Mouse (Mus musculus) gastrocnemius, postnatal 14 days (tissue): ENCODE results near the gene Nat8f1. TPM values are rescaled to one million over a fixed set of nuclear protein-coding genes. Genes with fewer than 3 reads are reported as not detected.
"Not testable (repeated sequence)": the region's sequence is repeated elsewhere in the genome, so short reads cannot be mapped to it uniquely, and the experiment has no call there.

Experiments
- DNase-seq: peaks from one replicate; pipeline ENCODE4 v3.0.0; 2021; ENCODE audit warnings: mixed read lengths
- intact Hi-C: fragments of 180-260 bp; cut with DNase I; formaldehyde crosslinking; loops from one replicate; pipeline ENCODE4 v1.15.1; 2025; ENCODE audit warnings: low total_unique reads
- long read RNA-seq, 2 experiments: library from polyadenylated mRNA; stranded (forward); transcript quantifications; one replicate each; pipeline ENCODE4 v2.0.0; 2021
- total RNA-seq, 2 experiments: library from RNA; stranded (reverse); gene quantifications; 2 replicates each; pipeline ENCODE4 v1.2.3; 2021

The Nat8f1 gene
- total RNA-seq: 1 to 10 TPM; 1.9 to 2.2 TPM
- long read RNA-seq, experiment 1: 0 reads
- long read RNA-seq, experiment 2, partial matches to known transcripts: 1 of 1 reads
- long read RNA-seq, experiment 2, other reads (novel, unspliced or antisense): 0 of 1 reads

DNA sequence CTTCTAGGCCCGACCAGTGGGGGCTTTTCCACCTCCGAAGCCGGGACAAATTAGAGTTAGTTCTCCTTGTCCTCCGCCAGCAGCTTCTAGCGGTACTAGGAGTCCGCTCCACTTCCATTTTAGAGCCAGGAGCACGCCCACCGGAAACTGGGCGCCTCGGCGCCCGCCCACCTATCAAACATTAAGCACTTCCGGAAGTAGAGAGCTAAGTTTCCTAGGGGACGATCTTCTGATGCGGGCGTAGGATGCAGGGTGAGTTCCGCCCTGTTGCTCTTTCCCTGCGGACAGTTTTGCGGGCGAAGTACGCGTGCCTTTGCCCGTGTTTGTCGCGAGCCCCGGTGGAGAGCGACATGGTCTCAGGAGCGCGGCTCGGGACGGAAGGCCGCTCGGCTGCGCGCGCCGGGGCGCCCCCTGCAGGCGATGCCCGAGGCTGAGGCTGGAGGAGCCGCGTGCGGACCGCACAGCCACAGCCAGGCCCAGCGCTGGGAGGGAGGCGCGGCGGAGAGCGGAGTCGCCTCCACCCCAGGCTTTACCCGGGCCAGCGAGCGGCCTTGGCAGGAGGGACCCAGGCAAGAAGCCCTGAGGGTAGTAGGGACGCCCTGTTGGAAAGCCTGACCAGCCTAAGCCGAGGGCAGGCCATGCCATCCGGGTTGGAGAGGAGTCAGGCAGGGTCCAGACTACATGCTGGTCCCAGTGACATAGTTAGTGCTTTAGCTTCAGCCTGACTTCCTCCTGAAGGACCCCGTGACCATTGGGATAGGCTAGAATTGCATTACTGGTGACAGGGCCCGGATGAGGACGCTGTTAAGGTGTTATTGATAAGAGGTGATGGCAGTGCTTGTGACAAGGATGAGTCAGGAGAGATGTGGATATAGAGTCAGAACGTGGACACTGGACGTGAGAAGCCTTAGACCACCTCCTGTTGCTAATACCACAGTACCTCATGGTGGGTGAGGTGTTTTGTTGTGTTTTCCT is at the start of gene Nat8f1:
Gene Nat8f1 (minus strand): TSS at position 149 of the 975 bp plus-strand sequence.
- peak; percentile 89 for DNase-seq

DNA sequence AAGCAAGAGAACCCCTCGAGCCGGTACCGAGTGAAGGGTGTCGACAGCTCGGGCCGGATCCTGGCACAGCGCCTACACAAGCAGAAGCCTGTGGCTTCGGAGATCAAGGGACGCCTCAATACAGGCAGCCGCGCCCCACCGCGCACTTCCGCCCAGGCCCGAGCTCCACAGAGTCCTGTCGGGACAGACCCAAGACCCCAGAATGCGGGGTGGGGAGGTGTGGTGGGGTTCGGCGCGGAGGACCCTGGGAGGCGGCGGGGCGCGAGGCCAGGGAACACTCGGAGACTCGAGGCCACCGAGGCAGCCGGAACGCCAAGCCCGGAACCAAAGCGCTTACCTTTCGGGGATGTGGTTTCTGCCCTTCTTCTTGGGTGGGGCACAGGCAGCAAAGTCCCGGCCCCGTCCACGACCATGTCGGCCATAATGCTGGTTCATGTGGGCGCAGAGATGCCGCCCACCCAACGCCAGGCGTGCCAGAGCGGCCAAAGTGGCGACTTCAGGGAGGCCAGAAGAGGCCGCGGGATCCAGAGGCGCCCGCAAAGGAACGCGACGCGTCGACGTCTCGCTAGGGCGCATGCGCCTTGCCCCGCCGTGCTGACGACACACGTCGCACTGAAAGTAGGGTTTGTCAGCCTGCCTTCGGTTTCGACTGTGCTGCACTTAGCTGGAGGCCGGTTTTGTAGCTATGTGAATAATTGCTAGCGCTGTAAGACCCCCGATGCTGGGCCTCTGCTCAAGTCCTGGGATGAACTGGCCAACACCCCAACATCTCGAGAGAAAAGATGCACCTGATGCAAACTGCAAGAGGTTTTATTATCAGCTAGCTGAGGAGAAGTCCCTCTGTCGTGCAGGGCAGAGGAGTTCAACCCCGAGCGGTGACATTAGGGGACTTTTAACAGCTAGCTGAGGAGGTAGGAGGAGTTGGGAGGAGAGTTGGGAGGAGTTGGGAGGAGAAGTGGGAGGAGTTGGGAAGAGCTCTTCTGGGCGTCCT is 45.9 kb upstream of the Nat8f1 start, which contains the start of gene Dusp11:
Gene Dusp11 (minus strand): TSS at position 567 of the 991 bp plus-strand sequence.
- intact Hi-C loops: no loop called here
- peak; percentile 94 for DNase-seq

More for the DNA sequence above, at the start of gene Nat8f1:
- intact Hi-C loops: not testable (repeated sequence)

DNA sequence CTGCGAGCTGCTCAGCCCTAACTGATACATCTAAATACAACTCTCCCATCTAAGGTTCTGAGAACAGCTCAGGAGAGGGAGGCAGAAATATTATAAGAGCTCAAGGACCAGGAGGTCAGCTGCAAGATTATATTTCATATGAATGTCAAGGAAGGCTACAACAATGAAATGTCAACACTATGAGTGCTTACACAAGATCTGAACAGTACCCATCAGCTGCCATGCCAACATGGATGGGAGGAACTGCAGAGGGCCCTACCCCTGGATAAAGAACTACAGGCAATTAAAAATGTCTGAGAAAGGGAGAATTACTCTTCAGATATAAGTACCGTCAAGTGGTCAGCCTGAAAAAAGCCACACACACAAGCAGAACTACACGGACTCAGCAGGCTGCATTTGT is 42.1 kb upstream of the Nat8f1 start:
- intact Hi-C loops: no loop called here
- DNase-seq: no peak

DNA sequence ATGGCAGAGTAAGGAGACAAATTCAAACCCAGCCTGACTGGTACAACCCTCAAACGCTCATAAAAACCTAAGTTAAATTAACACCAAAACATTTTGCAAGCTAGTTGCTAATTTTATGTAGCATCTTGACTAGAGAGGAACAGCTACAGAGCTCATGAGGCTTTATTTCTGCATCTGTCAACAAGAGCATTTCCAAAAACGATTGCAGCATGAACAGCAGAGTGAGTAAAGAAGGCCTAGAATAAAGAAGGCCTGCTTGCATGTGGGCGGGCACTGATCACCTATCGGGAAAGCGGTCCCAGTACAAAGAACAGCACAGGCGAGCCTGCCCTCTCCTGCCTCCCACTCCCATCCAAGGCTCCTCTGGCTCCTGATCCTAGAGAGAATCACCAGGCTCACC is 33.1 kb upstream of the Nat8f1 start:
- DNase-seq: no peak
- intact Hi-C loops: no loop called here

DNA sequence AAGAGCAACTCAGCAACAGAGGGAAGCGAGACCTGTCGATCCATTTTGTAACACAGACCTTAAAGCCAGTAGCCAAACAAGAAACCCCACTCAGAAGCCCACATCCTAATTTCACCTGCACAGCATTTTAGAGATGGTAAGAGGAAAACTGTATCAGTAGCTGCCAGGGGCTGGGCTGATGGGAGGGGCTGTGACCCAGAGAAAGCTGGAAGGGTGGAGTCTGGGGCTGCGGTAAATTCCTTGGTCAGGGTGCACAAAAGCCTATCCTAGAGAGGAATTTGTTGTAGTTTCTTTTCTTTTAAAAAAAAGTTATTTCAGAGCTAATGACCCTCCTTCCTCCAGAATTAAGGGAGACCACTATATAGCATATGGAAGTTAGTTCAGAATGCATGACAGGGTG is 27.0 kb upstream of the Nat8f1 start:
- intact Hi-C loops: no loop called here
- DNase-seq: no peak

DNA sequence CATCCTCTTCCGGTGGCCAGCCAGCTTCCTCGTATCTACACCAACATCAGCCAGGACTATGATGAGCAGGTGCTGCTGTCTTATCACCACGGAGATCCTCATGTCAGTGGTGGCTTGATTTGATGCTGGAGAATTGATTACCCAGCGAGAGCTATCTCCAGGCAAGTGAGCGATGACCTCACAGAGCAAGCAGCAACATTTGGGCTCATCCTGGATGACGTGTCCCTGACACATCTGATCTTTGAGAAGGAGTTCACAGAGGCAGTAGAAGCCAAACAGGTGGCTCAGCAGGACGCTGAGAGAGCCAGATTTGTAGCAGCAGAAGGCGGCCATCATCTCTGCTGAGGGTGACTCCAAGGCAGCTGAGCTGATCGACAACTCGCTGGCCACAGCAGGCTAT is 23.2 kb upstream of the Nat8f1 start:
- DNase-seq: no peak
- intact Hi-C loops: loop anchor here (10.0 kb wide), 1 partner anchor 66 kb away; no protein-coding TSS in a partner anchor

DNA sequence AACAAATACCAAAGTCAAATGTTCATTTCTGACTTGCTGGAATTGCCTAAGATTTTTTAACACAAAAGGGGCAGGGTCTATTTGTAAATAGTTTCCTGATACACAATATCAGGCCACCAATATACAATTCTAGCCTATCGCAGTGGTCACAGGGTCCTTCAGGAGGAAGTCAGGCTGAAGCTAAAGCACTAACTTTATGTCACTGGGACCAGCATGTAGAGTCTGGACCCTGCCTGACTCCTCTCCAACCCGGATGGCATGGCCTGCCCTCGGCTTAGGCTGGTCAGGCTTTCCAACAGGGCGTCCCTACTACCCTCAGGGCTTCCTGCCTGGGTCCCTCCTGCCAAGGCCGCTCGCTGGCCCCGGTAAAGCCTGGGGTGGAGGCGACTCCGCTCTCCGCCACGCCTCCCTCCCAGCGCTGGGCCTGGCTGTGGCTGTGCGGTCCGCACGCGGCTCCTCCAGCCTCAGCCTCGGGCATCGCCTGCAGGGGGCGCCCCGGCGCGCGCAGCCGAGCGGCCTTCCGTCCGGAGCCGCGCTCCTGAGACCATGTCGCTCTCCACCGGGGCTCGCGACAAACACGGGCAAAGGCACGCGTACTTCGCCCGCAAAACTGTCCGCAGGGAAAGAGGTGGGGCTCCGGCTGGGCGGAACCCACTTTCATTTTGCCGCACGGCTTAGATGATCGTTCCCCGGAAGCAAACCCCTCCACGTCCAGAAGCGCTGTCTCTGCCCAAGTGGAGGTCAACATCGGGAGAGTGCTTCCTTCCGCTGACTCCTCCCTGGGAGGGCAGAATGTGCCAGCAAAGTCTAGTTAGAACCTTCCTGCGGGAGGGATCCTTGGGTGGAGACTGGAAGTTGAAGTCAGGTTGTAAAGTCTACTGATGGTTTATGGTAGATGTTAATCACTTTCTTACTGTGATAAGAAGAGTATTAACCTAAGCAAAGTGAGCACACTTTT is 21.3 kb upstream of the Nat8f1 start:
- intact Hi-C loops: loop anchor here (10.0 kb wide), 1 partner anchor 68 kb away; no protein-coding TSS in a partner anchor
- peak; percentile 88 for DNase-seq

DNA sequence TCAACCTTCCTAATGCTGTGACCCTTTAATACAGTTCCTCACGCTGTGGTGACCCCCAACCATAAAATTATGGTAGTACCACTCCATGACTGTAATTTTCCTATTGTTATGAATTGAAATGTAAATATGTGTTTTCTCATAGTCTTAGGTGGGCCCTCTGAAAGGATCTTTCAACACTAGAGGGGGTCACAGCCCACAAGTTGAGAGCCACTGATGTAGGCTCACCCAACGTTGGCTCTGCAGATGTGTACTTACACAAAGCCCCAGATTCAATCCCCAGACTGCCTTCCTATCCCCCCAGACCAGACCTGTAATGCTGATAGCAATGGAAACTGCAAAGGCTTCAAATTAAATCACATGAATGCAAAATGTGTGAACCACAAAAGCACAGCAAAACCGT is 20.2 kb upstream of the Nat8f1 start:
- intact Hi-C loops: loop anchor here (10.0 kb wide), 1 partner anchor 69 kb away; no protein-coding TSS in a partner anchor
- DNase-seq: no peak

DNA sequence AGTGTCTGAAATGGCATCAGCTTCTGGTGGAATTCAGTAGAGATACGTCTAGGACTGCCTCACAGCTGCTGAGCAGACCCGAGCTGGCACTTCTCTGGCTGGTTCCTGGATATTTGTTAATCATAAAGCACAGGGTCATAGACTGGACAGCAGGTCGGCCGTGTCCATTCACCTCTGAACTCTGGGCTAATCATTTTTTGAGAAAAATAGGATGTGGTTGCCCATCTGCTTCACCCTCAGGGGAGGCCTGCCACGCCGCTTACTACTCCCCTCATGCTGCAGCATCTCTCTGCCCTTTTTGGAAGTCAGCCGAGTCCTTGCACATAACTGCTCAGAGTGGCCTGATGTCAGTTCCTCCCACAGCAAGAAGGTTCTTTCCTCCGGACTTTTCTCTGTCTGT is 18.6 kb upstream of the Nat8f1 start:
- no peak for DNase-seq
- intact Hi-C loops: loop anchor here (10.0 kb wide), 1 partner anchor 71 kb away; no protein-coding TSS in a partner anchor

DNA sequence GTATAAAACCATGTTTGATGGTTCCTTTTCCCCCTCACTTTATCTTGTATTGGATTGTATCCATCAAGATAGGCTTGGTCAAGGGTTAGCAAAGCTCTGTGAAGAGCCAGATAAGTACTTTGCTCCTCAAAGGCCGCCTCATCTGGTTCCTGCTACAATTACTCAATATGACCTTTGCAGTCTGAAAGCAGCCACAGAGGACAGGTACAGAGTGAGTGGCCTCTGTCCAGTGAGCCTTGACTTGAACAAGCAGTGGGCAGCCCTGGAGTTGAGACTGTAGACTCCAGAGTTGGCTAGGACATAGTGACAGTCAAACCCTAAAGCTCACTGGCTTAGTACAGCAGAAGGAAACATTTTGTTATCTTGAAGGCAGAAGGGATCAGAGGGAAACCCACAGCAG is 13.8 kb upstream of the Nat8f1 start:
- no peak for DNase-seq
- intact Hi-C loops: no loop called here

DNA sequence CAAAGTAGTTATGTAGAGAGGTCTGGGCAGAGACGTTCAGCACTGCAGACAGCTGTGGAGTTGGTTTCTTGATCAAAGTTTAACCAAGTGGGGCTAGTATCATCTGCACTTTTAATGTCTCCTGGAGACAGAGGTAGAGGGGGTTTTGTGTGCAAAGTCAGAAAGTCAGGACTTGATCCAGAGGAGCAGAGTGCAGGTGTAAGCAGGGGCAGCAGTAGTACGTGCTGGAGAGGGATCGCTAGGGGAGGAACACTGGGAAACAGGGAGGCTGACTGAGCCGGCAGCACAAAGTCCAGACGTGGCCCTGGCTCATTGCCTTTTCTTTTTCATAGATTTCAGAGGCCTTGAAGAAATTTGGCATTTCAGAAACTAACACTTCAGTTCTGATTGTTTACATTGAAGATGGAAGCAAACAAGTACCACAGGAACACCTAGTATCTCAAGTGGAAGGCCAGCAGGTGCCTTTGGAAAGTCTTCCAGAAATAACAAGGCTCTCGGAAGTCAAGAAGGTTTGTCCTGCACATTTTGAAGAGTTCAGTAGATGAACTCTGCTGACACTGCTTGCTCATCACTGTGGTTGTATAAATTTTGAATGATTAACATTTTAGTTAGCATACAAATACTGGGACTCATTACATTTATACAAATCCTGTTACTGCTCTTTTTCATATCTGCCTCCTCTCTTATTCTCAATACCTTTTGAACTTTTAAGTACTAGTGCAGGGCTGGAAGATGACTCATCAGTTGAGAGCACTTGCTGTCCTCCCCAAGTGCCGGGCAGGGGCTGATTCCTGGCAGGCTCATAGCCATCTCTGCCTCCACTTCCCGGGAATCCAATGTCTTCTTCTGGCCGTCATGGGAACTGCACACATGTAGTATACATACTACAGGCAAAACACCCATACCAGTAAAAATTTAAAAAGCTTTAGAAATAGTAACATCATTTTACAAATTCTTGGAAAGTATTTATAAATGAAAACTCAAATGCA is 12.3 kb upstream of the Nat8f1 start:
- DNase-seq: no peak
- intact Hi-C loops: no loop called here

DNA sequence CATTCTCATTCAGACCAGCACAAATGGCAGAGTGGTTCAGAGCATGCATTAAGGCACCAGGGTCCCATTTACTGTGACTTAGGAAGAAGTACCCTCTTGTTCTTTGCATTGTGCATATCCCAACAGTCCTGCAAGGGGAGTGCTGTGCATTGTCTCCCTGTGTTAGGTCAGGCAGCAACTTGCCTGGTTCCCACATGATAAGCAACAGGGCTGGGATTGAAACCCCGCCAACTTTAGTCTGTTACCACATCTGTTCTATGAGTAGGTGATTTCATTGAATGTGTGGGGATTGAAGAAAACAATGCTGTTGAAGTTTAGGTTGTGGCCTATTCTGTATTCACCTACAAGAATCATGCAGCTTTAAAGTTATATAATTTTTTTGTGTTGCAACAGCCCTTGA is 11.2 kb upstream of the Nat8f1 start:
- intact Hi-C loops: no loop called here
- no peak for DNase-seq

DNA sequence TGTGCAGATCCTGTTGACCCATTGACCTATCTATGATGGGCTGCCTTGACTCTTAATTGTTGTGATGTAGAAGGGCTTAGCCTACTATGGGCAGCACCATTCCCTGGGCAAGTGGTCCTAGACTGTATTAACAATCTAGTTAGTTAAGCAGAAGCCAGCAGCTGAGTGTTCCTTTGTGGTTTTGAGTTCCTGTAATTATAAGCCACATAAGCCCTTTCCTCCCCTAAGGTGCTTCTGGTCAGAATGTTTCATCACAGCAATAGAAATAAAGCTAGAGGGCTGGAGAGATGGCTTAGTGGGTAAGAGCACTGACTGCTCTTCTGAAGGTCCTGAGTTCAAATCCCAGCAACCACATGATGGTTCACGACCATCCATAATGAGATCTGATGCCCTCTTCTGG is 8.2 kb upstream of the Nat8f1 start:
- no peak for DNase-seq
- intact Hi-C loops: no loop called here

DNA sequence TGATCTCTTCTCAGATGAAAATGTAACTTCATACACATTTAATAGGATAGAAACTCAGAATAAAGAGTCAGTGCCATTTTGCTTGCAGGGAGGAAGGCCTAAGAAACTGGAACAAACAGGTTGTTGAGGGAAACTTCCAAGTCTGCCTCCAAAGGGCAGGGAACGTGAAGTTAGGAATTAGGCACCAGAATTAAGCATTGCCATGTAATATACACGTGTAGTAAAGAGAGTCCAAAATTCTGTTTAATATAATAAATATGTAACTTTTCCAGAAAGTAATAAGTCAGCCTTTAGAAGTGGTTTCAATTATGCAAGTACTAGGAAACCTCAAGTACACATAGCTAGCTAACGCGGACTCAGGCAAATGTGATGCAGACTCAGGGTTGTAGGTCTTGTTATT is 3.9 kb upstream of the Nat8f1 start:
- intact Hi-C loops: no loop called here
- DNase-seq: no peak

DNA sequence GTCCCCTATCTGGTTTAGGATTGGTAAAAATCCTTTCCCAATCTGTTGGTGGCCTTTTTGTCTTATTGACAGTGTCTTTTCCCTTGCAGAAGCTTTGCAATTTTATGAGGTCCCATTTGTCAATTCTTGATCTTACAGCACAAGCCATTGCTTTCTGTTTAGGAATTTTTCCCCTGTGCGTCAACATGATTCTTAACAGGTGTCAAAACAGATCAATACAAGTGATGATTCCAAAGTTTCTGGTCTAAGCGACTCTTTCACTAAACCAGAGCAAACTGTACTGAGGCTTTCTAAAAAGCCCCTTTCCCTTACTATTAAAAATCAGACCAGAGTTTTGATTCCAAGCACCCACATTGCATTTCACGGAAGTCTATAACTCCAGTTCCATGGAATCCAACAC is 2.9 kb upstream of the Nat8f1 start:
- intact Hi-C loops, DNase-seq: not testable (repeated sequence)

DNA sequence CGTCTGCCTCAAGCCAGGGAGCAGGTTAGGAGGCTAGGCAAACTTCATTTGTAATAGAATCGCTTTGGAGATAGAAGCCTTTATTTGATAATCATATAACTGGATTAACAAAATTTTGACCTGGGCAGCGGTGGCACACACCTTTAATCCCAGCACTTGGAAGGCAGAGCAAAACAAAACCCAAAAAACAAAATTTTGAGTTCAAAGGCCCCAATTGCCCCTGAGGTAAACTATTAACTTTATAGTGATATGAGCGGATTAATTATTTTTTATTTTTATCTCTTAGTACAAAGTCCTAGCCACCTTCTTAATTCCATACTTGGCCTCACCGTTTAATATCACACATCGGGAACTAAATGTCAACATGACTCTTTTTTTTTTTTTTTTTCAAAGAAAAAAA is 1.1 kb upstream of the Nat8f1 start:
- no peak for DNase-seq
- intact Hi-C loops: no loop called here

DNA sequence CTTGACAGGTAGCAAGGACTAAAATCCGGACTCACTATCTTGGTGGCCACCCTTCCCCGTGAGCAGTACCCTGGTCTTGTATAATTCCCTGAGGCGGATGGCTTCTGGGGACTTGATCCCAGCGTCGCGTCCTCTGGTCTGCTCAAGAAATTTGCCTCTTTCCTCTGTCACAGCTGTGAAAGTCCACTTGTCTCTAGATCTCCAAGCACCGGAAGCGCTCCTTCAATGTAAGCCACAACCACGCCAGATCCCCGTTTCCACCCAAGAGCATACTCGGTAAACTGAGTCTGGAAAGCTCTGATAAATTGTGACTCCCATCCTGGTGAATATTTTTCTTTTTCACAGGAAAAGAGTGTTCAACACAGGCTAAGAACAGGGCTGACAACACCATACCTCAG is 347 bp downstream of the Nat8f1 start:
- DNase-seq: no peak

More for the DNA sequence above, 347 bp downstream of the Nat8f1 start:
- intact Hi-C loops: no loop called here
